Mouse (Mus musculus): ENCODE results near the gene Hnrnpa1.
A peak's percentile ranks its signal among the peaks of the same experiment; 100 is the strongest.

Hnrnpa1 gene

DNA sequence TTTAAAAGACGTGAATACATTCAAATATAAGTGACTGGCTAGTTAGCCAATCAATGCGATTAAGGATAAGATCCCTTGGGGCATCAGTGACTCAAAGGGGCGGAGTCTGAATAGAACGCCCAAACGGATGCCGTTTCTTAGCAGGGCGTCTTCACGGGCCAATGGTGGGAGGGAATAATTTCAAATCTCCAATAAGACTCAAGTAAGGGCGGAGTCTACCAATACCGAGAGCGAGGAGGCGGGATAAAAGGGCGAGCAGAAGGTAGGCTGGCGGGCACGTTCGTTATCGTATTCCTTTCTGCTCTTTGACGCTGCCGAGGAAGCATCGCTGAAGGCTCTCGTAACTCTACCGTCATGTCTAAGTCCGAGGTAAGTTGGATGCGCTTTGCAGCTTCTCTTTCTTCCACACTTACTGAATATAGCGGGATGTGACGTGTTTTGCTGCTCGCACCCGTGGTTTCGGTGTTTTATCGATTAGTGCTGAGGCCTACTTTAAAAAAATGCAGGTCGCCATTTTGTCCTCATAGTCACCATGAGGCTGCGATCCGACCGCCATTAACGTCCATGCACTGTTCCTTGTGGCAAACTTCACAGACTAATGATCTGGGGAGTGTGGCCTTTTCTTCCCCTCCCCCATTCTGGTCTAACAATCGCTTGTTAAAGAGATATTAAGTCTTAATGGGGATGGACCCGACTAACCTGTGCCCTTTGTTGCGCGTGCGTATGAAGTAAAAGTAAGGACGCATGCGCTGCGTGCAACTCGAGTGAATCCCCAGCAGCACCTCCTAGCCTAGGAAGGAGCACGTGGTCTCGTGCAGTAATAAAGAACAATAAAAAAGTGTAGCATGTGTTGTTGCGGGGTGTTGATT is at the start of gene Hnrnpa1:
Gene Hnrnpa1 (plus strand): TSS at position 273 of the 869 bp plus-strand sequence.
- DNase-seq (ENCODE audit: low read depth, low spot score): peak; percentile 99

GRCm38 (mm10) chr15:103190531-103191462 is 49.4 kb upstream of the Hnrnpa1 start:
- DNase-seq (ENCODE audit: low read depth, low spot score): no peak

DNA sequence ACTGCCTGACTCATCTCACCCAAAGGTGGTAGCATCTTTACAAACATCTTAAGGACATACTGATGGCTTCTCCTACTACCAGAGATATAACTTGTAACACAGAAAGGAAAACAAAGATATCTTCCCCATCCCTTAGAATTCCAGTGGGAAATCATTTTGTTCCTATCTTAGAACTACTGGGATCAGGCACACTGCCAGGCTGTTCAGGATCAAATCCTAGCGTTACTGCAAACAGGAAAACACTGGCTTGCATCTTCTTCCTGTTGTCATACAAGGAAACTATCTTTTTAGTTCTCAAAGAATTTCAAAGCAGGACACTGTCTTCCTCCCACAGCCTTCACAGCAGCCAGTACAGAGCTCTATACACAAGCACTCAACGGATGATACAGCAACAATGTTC is 46.6 kb upstream of the Hnrnpa1 start:
- no peak for DNase-seq (ENCODE audit: low read depth, low spot score)

- no peak for DNase-seq (ENCODE audit: low read depth, low spot score)
These were observed 43.4 kb upstream of the Hnrnpa1 start for GRCm38 (mm10) chr15:103196835-103197234.

GRCm38 (mm10) chr15:103197785-103198184 is 42.4 kb upstream of the Hnrnpa1 start:
- DNase-seq (ENCODE audit: low read depth, low spot score): no peak

GRCm38 (mm10) chr15:103202088-103202793 is 38.0 kb upstream of the Hnrnpa1 start:
- no peak for DNase-seq (ENCODE audit: low read depth, low spot score)

- DNase-seq (ENCODE audit: low read depth, low spot score): no peak
These were observed 35.1 kb upstream of the Hnrnpa1 start for GRCm38 (mm10) chr15:103205156-103205555.

DNA sequence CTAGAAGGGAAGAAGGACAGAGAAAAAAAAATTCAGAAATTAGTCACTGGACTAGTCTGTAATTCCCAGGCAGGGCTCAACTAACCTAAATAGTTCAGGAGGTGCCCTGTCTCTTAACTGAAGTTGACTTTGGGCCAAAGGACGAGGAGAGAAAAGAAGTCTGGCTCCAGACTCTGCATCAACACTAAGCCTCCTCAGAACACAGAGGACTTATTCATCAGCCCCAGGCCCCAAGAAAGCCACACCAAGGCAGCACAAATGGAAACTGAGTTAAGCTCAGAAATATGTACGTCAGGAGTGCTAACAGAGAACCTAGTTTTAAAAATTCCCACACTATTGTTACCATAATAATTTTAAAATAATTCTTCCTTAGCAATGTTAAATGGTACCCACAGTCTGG is 26.1 kb upstream of the Hnrnpa1 start:
- DNase-seq (ENCODE audit: low read depth, low spot score): no peak

DNA sequence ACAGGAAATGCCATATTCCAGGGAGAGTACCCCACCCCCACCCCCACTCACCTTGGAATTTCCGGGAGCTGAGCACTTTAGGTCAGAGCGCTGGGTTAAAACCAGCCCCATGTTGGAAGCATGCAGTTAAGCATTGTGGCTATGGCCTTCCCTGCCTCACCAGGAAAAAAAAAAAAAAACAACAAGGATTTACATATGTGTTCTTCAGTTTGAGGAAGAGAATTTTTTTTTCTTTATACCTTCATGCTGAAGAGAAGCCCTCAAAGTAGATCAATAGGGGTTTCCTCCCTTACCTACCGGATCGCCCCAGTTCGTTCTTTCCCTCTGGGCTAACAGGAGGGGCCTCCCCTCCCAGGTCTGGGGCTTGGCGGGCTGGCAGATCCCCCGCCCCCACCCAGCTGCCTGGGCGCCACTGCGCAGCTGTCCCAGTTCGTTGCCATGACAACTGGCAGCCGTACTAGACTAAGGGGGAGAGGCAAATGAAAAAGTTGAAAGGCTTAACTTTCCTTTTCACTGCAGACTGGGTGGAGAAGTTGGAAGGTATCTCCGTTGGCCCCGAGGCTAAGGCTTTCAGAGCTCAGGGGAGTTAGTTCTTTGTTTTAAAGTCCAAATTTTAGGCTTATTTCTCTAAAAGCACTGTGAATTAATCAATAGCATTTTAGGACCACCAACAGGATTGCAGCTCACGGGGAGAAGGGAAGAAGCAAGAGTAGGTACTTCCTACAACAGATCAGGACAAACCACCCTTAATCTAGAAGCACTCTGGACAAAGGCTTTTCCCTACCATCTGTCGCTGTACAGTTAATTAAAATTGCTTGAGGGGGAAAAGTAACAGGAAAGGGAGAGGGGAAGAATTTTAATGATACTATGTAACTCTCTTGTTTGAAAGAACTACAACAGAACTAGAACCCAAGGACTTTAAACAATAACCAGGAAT is 25.0 kb upstream of the Hnrnpa1 start:
- DNase-seq (ENCODE audit: low read depth, low spot score): peak; percentile 82

DNA sequence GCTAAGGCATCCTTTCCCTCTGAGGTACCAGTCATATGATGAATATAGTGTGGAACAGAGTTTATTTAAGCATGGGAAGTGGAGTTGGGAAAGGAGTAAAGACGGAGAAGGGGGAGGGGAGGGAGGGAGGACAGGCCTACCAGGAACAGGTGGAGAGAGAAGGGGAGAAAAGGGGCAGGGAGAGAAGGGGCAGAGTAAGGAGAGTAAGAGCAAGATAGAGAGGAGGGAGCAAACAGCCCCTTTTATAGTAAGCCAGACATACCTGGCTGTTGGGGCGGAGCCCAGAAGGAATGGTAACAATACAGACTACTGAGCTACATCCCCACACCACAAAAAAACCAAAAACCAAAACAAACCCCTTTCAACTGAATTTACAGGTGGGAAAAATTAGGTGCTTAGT is 24.2 kb upstream of the Hnrnpa1 start:
- no peak for DNase-seq (ENCODE audit: low read depth, low spot score)

GRCm38 (mm10) chr15:103220785-103221184 is 19.4 kb upstream of the Hnrnpa1 start:
- DNase-seq (ENCODE audit: low read depth, low spot score): no peak

DNA sequence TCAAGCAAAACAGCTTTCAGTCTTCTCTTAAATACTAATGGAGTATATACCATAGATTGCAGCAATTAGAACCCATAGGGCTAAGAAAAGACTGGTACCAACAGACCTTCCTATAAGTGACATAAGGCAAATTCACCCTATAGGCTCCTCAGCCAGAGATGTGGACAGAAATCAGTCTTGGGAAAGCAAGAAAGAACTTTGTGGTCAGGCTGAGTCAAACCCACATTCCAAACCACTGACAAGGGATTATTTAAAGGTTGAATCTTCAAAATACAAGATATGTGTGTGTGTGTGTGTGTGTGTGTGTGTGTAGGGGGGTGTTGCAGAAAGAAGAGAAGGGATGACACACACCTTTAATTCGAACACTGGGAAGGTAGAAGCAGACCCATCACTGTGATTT is 18.8 kb upstream of the Hnrnpa1 start:
- DNase-seq (ENCODE audit: low read depth, low spot score): no peak

DNA sequence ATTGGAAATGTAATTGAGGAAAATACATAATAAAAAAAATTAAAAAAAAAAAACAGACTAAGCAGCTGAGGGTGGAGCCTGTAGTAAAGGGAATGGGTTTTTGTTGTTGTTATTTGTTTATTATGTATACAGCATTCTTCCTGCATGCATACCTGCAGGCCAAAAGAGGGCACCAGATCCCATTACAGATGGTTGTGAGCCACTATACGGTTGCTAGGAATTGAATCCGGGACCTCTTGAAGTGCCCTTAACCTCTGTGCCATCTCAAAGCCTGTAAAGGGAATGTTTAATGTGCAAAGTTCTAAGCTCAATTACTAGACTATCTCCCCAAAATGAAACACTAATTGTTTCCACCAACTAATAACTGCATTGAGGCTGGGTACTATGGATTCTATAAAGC is 16.1 kb upstream of the Hnrnpa1 start:
- no peak for DNase-seq (ENCODE audit: low read depth, low spot score)

DNA sequence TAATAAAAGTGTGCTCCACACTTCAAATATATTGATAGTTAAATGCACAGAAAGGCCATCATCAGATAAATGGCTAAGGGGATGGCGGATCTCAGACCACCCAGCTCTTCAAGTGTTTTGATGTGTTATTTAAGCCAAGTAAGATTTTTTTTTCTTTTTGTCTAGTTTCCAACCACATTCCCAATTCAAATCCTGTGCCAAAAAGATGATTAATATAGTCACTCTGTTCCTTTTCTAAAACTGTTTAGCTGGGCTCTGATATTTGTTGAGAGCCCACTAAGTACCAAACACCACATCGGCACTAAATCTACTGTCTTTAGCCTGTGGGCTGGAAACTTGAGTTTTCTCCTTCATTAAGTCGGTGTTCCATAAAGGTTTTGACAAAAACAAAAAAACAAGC is 13.2 kb upstream of the Hnrnpa1 start:
- no peak for DNase-seq (ENCODE audit: low read depth, low spot score)

GRCm38 (mm10) chr15:103227572-103227971 is 12.7 kb upstream of the Hnrnpa1 start:
- DNase-seq (ENCODE audit: low read depth, low spot score): no peak

DNA sequence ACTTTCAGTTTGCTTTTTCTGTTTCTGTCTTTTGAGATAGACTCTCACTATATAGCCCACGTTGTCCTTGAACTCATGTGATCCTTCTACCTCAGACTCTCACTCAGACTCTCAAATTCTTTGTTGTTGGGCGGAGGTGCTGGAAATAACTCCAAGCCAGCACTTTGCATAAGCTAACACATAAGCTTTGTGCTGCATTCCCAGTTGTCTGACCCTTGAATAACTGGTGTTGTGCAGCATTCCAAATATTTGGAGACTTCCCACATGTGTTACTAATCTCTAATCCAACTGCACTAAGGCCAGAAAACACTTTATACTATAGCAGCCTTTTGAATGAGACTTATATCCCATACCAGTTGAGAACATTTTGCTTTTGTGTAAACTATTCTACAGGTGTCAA is 11.3 kb upstream of the Hnrnpa1 start:
- no peak for DNase-seq (ENCODE audit: low read depth, low spot score)

- DNase-seq (ENCODE audit: low read depth, low spot score): no peak
These were observed 7.1 kb upstream of the Hnrnpa1 start for GRCm38 (mm10) chr15:103233119-103233518.

DNA sequence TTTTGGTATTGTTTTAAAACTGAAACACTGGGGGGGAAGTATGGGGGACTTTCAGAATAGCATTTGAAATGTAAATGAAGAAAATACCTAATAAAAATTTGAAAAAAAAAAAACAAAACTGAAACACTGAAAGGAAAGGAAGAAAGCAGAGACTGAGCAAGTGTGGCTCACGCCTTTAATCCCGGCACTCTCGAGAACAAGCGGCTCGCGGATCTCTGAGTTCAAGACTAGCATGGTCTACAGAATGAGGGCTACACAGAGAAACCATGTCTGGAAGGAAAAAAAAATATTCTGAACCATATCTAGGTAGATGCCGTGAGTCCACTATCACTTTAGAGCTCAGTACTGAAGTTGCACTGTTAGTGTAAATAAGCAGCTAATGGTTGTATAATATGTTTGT is 2.9 kb upstream of the Hnrnpa1 start:
- DNase-seq (ENCODE audit: low read depth, low spot score): no peak

GRCm38 (mm10) chr15:103239130-103239684 is 1.0 kb upstream of the Hnrnpa1 start:
- DNase-seq (ENCODE audit: low read depth, low spot score): peak; percentile 93

DNA sequence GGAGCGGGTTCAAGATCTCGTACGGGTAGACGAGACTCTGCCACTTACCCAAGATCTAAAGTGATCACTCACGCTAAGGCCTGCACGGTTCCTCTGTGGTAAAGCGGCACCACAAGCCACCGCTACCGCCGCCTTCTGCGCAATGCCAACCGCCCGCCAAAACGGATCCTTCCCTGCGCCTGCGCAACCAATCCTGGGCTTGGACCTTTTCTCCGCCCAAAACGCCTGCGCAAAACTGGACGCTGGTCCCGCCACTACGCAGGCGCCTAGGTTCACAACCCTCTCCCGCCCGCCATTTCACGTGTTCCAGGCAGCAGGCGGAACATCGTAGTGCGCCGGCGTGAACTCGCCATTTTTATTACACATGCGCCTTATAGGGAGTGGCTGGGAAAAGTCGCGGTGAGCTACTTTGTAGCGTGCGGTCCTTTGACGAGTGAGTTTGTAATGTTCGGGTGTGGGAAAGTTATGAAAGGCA is 510 bp upstream of the Hnrnpa1 start, which contains the start of gene Cbx5:
Gene Cbx5 (minus strand): TSS at position 132 of the 475 bp plus-strand sequence.
- peak; percentile 98 for DNase-seq (ENCODE audit: low read depth, low spot score)

Data from brain, embryonic 18.5 days (tissue).